Mouse (Mus musculus): ENCODE data around the gene Ormdl2.

GRCm38 (mm10) chr10:128846664-128847063, 25.2 kb upstream of the Ormdl2 start:
- TF ChIP-seq CTCF (IDR thresholded peaks at IDR 0.05) (no peak), EP300 (IDR thresholded peaks at IDR 0.05) (no peak)

Measured in lung, postnatal 0 days (tissue).